Mouse (Mus musculus) kidney, adult 2 months (tissue): ENCODE results near the gene Actg1.

Experiments
- CTCF ChIP-seq: fragments of 200-500 bp; conservative IDR thresholded peaks from 2 replicates; pipeline ENCODE4 v1.5.1; 2011; ENCODE audit warnings: low read depth, mild to moderate bottlenecking, control low read depth, low read length, moderate library complexity, mixed read lengths; ENCODE audit not compliant: insufficient read depth, insufficient read length
- POLR2A ChIP-seq: fragments of 200-500 bp; IDR thresholded peaks from one replicate; pipeline ENCODE4 v1.6.1; 2011; ENCODE audit warnings: low read depth, low read length, control low read depth

DNA sequence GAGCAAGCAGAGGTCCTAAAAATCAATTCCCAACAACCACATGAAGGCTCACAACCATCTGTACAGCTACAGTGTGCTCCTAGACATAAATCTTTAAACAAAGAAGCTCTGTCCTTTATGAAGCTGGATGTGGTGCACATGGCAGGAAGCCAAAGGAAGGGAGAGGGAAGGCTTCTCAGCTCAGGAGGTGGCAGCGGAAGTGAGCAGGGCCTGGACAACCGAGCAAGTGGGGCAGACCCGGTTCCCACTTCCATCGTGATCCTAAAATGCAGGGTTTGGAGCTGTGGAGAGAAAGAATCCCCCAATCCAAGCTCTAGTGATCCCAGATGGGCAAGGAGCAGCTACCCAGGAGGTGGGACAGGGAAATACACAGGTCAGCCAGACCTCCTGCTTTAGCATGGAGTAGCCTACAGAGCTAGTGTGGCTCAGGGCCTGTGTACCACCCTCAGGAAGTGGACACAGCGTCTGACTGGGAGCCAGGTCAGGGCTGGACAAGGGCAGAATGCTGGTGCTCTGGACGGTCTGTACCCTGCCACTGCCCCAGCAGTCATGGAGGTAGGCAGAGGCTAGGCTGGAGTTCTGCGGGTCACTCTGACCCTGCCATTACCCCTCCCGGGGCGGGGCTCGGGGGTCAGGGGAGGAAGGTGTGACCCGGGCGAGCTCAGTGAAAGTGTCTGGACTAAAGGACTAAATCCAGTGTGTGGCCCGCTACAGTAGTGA is 4.4 kb upstream of the Actg1 start:
- peak; percentile 15 for TF ChIP-seq POLR2A
- no peak for TF ChIP-seq CTCF
